Mouse (Mus musculus) CH12.LX (cell line): ENCODE results near the gene Mrps7.

ENCODE experiments used
- CTCF ChIP-seq, 2 experiments: IDR thresholded peaks in 1 of 2; conservative IDR thresholded peaks in 1 of 2; 2 replicates each; pipeline ENCODE4 v1.5.1; 2011 to 2012; ENCODE audit warnings: low read depth in 2 of 2, low read length in 2 of 2, improper control_type of control experiment in 1 of 2, inconsistent platforms in 1 of 2, mild to moderate bottlenecking in 1 of 2, moderate library complexity in 1 of 2
- E2F4 ChIP-seq: IDR thresholded peaks from 2 replicates; pipeline ENCODE4 v1.6.1; 2011; ENCODE audit warnings: low read depth, low read length, improper control_type of control experiment; ENCODE audit not compliant: insufficient replicate concordance
- MAX ChIP-seq: IDR thresholded peaks from 2 replicates; pipeline ENCODE4 v1.6.1; 2011; ENCODE audit warnings: low read length, improper control_type of control experiment
- MAZ ChIP-seq: IDR thresholded peaks from 2 replicates; pipeline ENCODE4 v1.6.1; 2012; ENCODE audit warnings: low read depth, mild to moderate bottlenecking, inconsistent platforms, low read length, improper control_type of control experiment, moderate library complexity
- POLR2A ChIP-seq: IDR thresholded peaks from 2 replicates; pipeline ENCODE4 v1.6.1; 2011; ENCODE audit warnings: low read depth, mild to moderate bottlenecking, improper control_type of control experiment, low read length
- USF1 ChIP-seq: IDR thresholded peaks from 2 replicates; pipeline ENCODE4 v1.6.1; 2014; ENCODE audit warnings: low read depth, mild to moderate bottlenecking, inconsistent platforms, low read length, improper control_type of control experiment
- ZMIZ1 ChIP-seq: IDR thresholded peaks from 2 replicates; pipeline ENCODE4 v1.6.1; 2012; ENCODE audit warnings: low read depth, mild to moderate bottlenecking, inconsistent platforms, low read length, improper control_type of control experiment

GRCm38 (mm10) chr11:115598309-115598708 lies 5.4 kb upstream of the Mrps7 start:
- no peak for TF ChIP-seq CTCF (conservative IDR thresholded peaks at IDR 0.05 in 1 of 2, IDR thresholded peaks at IDR 0.05 in 1 of 2; ENCODE audit: low read depth in 2 of 2, low read length in 2 of 2)
- no peak for TF ChIP-seq MAX
- TF ChIP-seq USF1: no peak
- TF ChIP-seq ZMIZ1: no peak
- no peak for TF ChIP-seq POLR2A
- TF ChIP-seq E2F4: no peak
- TF ChIP-seq MAZ: no peak
